Mouse (Mus musculus) erythroblast, embryonic 14.5 days (primary cell): Measurements from ENCODE around the gene Dnaic2.

Experiments
- GATA1 ChIP-seq: IDR thresholded peaks from 2 replicates; pipeline ENCODE4 v1.6.1; 2012; ENCODE audit warnings: low read length, inconsistent platforms, mixed read lengths
- TAL1 ChIP-seq: IDR thresholded peaks from 3 replicates; pipeline ENCODE4 v1.6.1; 2012; ENCODE audit warnings: low read length, inconsistent platforms, mixed read lengths

- TF ChIP-seq TAL1 (no peak), GATA1 (no peak)
Measured at GRCm38 (mm10) chr11:114736111-114736510, 8.9 kb downstream of the Dnaic2 start.
